Mouse (Mus musculus) left cerebral cortex, postnatal 36 days (tissue): ENCODE measurements around the gene Best2. TPM values are rescaled to one million over a fixed set of nuclear protein-coding genes. Genes with fewer than 3 reads are reported as not detected.

Experiments
- DNase-seq, 2 experiments: peaks; one replicate each; pipeline ENCODE4 v3.0.0; 2021 to 2022; ENCODE audit warnings: low spot score in 2 of 2, mixed read lengths in 1 of 2
- intact Hi-C: fragments of 180-260 bp; cut with DNase I; formaldehyde crosslinking; loops from one replicate; pipeline ENCODE4 v1.15.1; 2025
- total RNA-seq, 2 experiments: library from RNA; stranded (reverse); gene quantifications; 2 replicates each; pipeline ENCODE4 v1.2.3; 2021

The Best2 gene
- not detected for total RNA-seq

DNA sequence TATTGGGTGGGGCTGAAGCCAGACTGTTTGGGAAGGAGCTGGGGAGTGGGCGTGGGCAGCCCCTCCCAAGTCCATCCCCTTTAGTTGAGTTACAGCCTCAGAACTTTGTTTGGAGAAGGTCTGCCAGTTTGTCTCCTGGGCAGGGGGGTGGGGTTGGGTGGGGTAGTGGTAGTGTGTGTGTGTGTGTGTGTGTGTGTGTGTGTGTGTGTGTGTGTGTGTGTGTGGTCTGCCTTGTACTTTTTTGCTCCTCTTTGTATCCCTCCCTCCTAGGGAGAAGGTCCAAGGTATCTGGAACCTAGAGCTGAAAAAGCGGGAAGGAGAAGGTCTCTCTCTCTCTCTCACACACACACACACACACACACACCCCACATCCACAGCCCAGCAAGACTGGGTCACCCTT lies at the start of gene Best2:
Best2 (minus strand) TSS at position 101 of the 400 bp plus-strand sequence.
- intact Hi-C loops: no loop called here
- DNase-seq: no peak

GRCm38 (mm10) chr8:85062603-85063002 lies 48.3 kb upstream of the Best2 start:
- DNase-seq: no peak
- intact Hi-C loops: no loop called here

DNA sequence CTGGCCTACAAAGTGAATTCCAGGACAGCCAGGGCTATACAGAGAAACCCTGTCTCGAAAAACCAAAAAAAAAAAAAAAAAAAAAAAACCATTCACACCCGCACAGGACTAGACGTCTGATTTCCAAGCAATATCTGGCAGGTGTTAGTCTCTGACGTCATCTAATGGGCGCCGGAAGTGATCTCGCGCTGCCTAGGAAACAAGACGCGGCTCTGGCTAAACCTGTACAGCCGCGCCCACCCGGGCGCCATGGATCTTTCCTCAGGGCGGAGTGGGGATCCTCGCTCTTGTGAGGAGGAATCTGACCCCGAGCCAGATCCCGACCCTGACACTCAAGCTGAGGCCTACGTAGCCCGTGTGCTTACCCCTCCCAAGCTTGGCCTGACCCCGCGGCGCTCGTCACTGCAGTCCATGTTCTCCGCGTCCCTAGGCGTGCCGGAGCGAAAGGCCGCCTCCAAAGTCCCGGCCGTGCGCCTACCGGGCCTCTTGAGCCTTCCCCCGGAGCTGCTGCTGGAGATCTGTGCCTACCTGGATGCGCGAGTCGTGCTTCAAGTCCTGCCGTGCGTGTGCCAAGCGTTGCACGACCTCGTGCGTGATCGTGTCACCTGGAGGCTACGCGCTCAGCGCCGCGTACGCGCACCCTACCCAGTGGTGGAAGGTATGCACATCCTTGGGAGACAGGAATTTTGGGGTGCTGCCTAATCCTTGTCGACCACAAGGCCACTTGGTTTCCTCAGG lies 45.7 kb upstream of the Best2 start, which contains the start of gene Fbxw9:
Fbxw9 (plus strand) TSS at position 177 of the 738 bp plus-strand sequence.
- intact Hi-C loops: no loop called here
- DNase-seq: peak; percentile 88 to 91

GRCm38 (mm10) chr8:85057367-85057766 lies 43.0 kb upstream of the Best2 start:
- no peak for DNase-seq
- intact Hi-C loops: no loop called here

- intact Hi-C loops: no loop called here
- DNase-seq: no peak
Measured at GRCm38 (mm10) chr8:85043619-85044018, 29.3 kb upstream of the Best2 start.

- intact Hi-C loops: loop anchor here (5.0 kb wide), 1 partner anchor 34 kb away; the partner anchor contains the start of gene Dhps
- DNase-seq: peak; percentile 54 to 80
Measured at GRCm38 (mm10) chr8:85037681-85038531, 23.6 kb upstream of the Best2 start.

DNA sequence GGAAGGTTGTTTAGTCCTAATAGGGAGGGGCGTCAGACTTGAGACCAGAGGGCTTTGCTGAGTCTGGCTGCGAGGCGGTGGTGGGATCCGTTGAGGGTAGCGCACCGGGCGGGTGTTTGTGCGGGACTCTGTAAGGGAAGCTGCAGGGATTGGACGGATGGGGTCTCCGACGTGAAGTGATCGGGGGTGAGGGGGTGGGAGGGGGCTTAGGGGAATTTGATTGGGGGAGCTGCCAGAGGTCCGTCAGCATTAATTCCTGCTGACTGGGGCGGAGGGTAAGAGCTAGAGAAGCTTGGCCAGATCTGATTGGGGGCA lies 23.0 kb upstream of the Best2 start:
- DNase-seq: no peak
- intact Hi-C loops: loop anchor here (5.0 kb wide), 1 partner anchor 35 kb away; the partner anchor contains the start of gene Dhps

- intact Hi-C loops: loop anchor here (5.0 kb wide), 1 partner anchor 35 kb away; the partner anchor contains the start of gene Dhps
Measured at GRCm38 (mm10) chr8:85036718-85037365, 22.5 kb upstream of the Best2 start, which contains the start of gene Tnpo2. Tnpo2 (plus strand) TSS chr8:85036915.

DNA sequence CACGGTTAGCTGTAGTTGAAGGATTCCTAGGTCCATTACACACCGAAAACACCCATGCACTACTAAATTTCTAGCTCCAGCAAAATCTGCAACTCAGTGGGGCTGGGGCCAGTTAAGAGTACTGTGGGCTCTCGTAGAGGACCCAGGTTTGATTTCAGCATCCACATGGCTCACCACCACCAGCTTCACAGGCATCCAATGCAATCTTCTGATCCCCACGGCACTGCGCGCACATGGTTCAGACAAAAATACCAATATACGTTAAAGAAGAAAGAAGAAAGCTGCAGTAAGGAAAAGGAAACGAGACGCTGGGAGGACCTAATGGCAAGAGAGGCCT lies 22.0 kb upstream of the Best2 start:
- intact Hi-C loops: loop anchor here (5.0 kb wide), 1 partner anchor 36 kb away; the partner anchor contains the start of gene Dhps
- DNase-seq: no peak

More at GRCm38 (mm10) chr8:85036718-85037365, 22.5 kb upstream of the Best2 start, which contains the start of gene Tnpo2:
- peak; percentile 90 to 92 for DNase-seq

- no peak for DNase-seq
- intact Hi-C loops: loop anchor here (5.0 kb wide), 1 partner anchor 36 kb away; the partner anchor contains the start of gene Dhps
Measured at GRCm38 (mm10) chr8:85035728-85036310, 21.5 kb upstream of the Best2 start.

- no peak for DNase-seq
- intact Hi-C loops: loop anchor here (5.0 kb wide), 1 partner anchor 37 kb away; the partner anchor contains the start of gene Dhps
Measured at GRCm38 (mm10) chr8:85035165-85035727, 20.9 kb upstream of the Best2 start.

- peak; percentile 53 to 63 for DNase-seq
- intact Hi-C loops: loop anchor here (5.0 kb wide), 1 partner anchor 38 kb away; the partner anchor contains the start of gene Dhps
Measured at GRCm38 (mm10) chr8:85034764-85035163, 20.4 kb upstream of the Best2 start.

- intact Hi-C loops: no loop called here
- DNase-seq: no peak
Measured at GRCm38 (mm10) chr8:85033867-85034266, 19.5 kb upstream of the Best2 start.

- intact Hi-C loops: no loop called here
- DNase-seq: no peak
Measured at GRCm38 (mm10) chr8:85032622-85033311, 18.4 kb upstream of the Best2 start.

- intact Hi-C loops: loop anchor here (5.0 kb wide), 1 partner anchor 52 kb away; the partner anchor contains the start of gene Junb
- no peak for DNase-seq
Measured at GRCm38 (mm10) chr8:85029271-85029670, 14.9 kb upstream of the Best2 start.

DNA sequence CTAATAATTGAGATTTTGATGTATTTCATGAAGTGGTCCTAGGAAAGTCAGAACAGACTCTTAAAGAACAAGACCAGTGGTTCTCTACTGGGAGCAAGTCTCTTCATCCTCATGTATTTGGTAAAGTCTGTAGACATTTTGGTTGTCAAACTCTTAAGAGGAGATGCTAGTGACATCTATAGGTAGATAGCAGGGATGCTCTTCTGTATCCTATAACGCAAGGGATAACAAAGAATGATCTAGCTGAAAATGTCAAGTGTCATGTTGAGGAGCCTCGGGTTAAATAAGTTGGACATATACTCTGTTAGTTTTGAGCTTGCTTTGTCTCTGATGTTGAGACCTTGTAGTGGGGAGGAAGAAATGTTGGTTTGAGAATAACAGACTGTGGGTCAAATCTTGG lies 13.6 kb upstream of the Best2 start:
- no peak for DNase-seq
- intact Hi-C loops: loop anchor here (5.0 kb wide), 1 partner anchor 51 kb away; the partner anchor contains the start of gene Junb

DNA sequence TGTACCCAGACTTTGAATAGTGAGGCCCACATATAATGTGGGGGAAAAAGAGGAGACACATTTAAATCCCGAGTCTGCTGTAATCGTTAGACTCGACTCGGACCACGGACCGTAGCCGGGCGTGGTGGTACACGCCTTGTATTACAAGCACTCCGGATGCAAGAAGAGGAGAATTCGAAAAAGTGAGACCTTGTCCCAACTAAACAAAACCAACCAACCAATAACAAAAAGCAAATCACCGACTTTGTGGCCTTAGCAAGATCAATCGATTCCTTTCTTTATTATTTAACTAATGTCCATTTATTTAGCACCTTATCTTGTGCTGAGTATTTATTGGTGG lies 13.2 kb upstream of the Best2 start:
- intact Hi-C loops: loop anchor here (5.0 kb wide), 1 partner anchor 50 kb away; the partner anchor contains the start of gene Junb
- DNase-seq: no peak
